Mouse (Mus musculus) urinary bladder, adult 18-20 months (tissue): ENCODE data around the gene Meis2.

Experiments
- DNase-seq, 2 experiments: peaks; one replicate each; pipeline ENCODE4 v3.0.0; 2022; ENCODE audit warnings: low spot score in 2 of 2, mixed read lengths in 2 of 2

Meis2 gene

GRCm38 (mm10) chr2:116068461-116068860 is 2.8 kb upstream of the Meis2 start:
- no peak for DNase-seq

- DNase-seq: no peak
Measured at GRCm38 (mm10) chr2:116067711-116068110, 2.1 kb upstream of the Meis2 start.

GRCm38 (mm10) chr2:116067065-116067497 is 1.4 kb upstream of the Meis2 start:
- DNase-seq: peak; percentile 85 to 90

GRCm38 (mm10) chr2:116066057-116066941 is 660 bp upstream of the Meis2 start:
- DNase-seq: no peak

- no peak for DNase-seq
Measured at GRCm38 (mm10) chr2:116065057-116065456, 582 bp downstream of the Meis2 start.

- no peak for DNase-seq
Measured at GRCm38 (mm10) chr2:116064521-116064920, 1.1 kb downstream of the Meis2 start.

DNA sequence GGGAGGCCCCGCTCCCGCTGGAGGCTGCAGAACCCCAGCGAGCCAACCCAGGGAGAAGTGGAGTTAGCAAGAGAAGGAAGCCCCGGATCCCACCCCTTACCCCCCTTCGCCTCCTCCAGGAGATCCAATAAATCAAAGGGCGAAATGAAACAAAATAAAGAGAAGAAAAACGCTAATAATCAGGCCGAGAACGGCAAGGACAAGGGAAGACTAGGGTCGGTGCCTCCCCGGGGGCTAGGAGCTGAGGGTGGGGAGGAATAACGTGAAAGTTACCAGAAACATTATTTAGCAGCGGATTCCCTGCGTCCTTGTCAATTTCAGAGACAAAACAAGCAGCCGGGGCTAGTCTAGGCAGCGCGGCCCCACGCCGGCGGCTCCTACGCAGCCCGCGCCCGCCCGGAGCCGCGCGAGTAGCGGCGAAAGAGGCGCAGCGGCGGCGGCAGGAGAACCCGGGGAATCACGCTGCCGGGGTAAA is 1.8 kb downstream of the Meis2 start:
- no peak for DNase-seq

DNA sequence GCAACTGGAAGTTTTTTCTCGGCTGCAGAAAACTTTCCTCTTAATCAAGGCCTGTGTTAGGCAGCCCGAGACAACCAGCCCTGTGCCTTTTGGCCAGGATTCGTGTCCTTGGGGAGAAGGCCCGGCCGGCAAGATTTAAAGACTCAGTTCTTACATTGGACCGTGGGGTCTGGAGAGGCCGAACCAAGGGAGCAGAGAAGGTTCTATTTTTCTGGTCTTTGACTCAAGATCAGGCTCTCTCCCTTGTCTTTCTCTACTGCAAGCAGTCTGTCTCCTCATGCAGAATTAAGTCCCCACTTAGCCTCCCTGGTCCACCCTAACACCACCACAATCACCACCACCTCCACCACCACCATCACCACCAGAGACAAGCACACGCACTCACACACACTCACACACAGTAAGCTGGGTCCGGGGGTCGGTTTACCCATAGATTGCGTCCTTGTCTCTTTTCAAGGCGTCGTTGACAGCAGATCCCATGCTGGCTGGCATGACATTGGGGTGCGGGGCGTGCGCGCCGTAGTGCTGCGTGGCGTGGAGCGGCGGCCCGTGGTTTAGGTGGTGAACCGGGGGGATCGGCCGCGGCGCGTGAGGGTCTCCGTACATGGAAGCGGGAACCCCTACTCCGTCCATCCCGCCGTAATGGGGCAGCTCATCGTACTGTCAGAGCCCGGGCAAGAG is 2.7 kb downstream of the Meis2 start:
- DNase-seq: no peak

DNA sequence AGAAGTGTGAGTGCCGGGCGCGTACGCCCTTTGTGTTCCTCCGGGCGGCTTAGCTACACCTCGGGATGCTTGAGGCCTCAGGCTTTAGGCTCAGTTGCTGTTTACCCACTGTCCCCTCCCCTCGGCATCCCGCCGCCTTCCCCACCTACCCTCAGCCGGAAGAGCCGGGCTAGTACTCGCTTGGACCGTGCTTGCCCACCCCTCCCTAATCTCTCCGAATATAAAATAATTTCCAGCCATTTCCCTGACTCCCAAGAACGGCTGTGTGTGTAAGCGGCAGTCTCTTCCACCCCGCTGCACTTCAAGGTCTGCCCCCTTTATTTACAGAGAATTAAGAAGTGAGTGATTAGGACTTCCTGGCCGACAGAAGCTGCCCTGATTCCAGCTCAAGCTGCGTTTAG is 3.4 kb downstream of the Meis2 start:
- no peak for DNase-seq

DNA sequence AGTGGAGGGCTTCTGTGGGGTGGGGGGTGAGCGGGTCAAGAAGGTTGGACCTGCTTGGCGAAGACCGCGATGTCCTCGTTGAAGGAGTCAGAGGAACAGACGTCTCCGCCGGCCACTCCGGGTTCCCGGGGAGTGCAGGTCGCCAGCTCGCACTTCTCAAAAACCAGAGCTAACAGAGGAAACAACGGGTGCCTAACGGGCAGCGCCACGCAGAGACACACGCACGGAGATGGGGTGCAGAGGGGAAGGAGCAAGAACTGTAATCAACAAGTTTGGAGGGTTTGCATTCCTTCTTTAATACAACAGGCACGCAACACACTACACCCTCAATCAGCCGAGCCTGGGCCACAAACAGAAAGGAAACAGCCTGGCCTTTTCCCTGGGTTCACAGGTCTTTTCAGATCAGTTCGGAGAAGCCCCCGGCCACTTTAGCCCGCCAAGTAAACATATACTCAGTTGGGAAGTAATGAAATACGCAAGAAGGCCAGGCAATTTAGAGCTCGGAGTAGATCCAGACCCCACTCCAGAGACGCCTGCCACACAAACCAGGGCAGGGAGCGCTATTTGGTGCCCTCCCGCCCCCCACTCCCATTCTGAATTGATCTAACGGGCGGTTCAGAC is 4.1 kb downstream of the Meis2 start:
- DNase-seq: no peak

DNA sequence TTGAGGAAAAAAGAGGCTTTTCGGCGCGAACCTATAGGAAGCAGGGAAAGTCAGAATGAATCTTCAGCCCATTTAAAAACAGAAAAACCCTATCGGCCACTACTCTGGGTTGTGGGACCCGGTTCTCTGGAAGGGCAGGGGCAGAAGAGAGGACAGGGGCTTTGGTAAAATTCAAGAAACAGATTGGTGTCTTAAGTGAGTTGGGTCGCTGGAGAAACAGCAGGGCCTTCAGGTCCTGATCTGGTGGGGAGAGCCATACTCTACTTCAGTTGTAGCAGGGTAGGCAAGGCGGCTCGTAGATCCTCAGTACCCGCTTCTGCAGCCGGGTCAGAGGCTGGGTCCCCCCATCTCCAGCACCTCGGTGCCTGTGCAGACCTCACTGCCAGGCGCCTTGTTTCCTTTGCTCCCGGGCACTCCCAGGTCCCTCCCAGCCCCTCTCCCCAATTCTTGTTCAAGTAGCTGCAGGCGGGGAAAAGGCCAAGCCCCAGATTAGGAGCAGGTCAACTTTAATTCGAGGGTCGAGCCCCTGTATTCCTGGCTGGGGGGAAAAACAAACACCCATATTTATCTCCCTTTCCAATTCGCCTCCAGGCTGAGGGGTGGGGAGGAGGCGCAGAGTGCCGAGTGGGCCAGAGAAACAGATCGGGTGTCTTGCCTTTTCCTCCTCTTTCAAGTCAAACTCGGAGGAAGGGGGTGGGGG is 4.8 kb downstream of the Meis2 start:
- DNase-seq: no peak

- DNase-seq: no peak
Measured at GRCm38 (mm10) chr2:116060210-116060609, 5.4 kb downstream of the Meis2 start.

- no peak for DNase-seq
Measured at GRCm38 (mm10) chr2:116059661-116060060, 6.0 kb downstream of the Meis2 start.

- DNase-seq: no peak
Measured at GRCm38 (mm10) chr2:116059066-116059465, 6.6 kb downstream of the Meis2 start.

GRCm38 (mm10) chr2:116058511-116058910 is 7.1 kb downstream of the Meis2 start:
- DNase-seq: no peak

DNA sequence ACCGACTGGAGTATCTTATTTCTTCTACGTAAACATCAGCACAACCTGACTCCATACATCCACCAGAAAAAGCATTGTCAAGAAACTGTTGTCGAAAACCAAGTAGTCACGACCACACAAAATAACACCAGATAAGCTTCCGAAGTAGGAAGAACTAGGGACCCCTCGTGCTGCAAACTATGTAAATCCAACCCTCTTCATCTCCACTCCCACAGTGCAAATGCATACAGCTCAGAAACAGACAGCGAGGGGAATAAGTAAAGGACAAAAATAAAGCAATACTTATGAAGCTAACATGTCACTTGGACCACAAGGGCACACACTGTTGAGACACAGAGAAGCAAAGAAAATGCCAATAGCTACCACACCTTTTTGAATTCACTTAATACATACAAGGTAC is 8.8 kb downstream of the Meis2 start:
- DNase-seq: no peak

DNA sequence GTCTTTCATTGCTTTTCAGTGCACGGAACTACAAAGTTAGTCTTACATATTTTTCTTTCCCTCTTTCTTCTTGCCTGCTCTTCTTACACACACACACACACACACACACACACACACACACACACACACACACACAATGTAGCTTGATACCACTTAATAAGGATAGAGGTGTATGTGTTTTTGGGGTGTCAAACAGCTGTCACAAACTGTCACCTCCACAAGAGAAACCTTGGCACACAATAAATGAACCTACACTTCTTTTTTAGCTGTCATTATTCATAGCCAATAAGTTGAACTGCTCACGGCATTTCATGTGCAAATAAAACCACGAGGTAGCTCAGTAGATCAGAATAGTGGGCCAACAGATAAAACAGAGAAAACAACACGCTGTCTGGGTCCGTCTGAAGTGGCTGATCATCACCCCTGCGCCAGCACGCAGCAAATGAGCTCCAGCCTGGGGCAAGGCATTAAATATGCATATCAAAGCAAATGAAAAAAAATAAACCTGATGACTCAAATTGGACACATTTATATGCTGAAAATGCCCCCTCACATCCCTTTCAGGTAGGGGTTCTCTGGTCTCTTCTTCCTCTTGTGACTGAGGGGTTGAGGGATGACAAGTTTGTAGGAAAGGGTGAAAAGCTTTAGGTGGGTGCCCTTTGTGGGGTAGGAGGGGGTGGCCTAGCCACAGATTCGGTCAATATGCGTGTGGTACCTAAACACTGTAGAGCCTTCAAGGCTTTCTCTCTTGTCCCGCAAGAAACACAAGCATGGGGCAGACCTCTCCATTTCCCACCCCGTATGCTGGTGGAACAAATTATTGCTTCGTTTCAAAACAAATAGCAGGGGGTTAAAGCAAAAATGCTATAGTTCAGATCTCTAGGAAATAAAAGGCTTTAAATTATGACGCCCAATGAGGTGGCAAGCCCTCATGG is 9.7 kb downstream of the Meis2 start:
- no peak for DNase-seq

GRCm38 (mm10) chr2:116053931-116054330 is 11.7 kb downstream of the Meis2 start:
- no peak for DNase-seq

GRCm38 (mm10) chr2:116052688-116053421 is 12.8 kb downstream of the Meis2 start:
- DNase-seq: no peak
